Comparison of ENCODE assay signal across 24 mouse cellular contexts in genomic region chr15:30369997-30370396, GRCm38 (mm10).
"Had no signal": no experiment of that assay in that cellular context is flagged by ENCODE, and none has a peak within 500 bp of the region (broad histone marks: within the 10 kb centered on the region; RNA-seq: fewer than 3 reads in every experiment).

No protein-coding gene starts in this region.

- H3K36me3 ChIP-seq: limb, embryonic 10.5 days; limb, embryonic 13.5 days; liver, embryonic 12.5 days; liver, embryonic 15.5 days; lung, embryonic 15.5 days; midbrain, embryonic 12.5 days had no signal

- H3K4me1 ChIP-seq: limb, embryonic 10.5 days; limb, embryonic 13.5 days; liver, embryonic 12.5 days; liver, embryonic 15.5 days; lung, embryonic 15.5 days; megakaryocyte, embryonic 14.5 days had no signal

- H3K27me3 ChIP-seq: limb, embryonic 13.5 days; liver, embryonic 12.5 days; liver, embryonic 15.5 days; lung, embryonic 15.5 days; megakaryocyte, embryonic 14.5 days; midbrain, embryonic 12.5 days had no signal

- H3K4me2 ChIP-seq: limb, embryonic 13.5 days; liver, embryonic 12.5 days; liver, embryonic 15.5 days; lung, embryonic 15.5 days; midbrain, embryonic 12.5 days had no signal

- H3K9ac ChIP-seq: limb, embryonic 13.5 days; liver, embryonic 12.5 days; liver, embryonic 15.5 days; lung, embryonic 15.5 days had no signal

- ATAC-seq: intestine, embryonic 16.5 days; liver, embryonic 12.5 days had no signal

- DNase-seq: kidney, adult 18-20 months; kidney, adult 9 months; kidney, postnatal 25 days; layer of hippocampus, adult 9-11 months; liver; lung, adult 18-20 months; lung, postnatal 10 days; lung, postnatal 36 days; right cerebral cortex, adult 18-20 months; right cerebral cortex, postnatal 14 days; right cerebral cortex, postnatal 4 days; thymus, adult 2 months; thymus, postnatal 25 days had no signal

- H3K9me3 ChIP-seq: limb, embryonic 10.5 days; limb, embryonic 13.5 days; liver, embryonic 12.5 days; liver, embryonic 15.5 days; lung, embryonic 15.5 days; midbrain, embryonic 12.5 days had no signal

- H3K4me3 ChIP-seq: layer of hippocampus, adult 2 months; limb, embryonic 10.5 days; limb, embryonic 13.5 days; liver, embryonic 12.5 days; liver, embryonic 15.5 days; lung, embryonic 15.5 days; megakaryocyte, embryonic 14.5 days; midbrain, embryonic 12.5 days had no signal

- H3K27ac ChIP-seq: kidney, postnatal 0 days; layer of hippocampus, adult 2 months; limb, embryonic 10.5 days; limb, embryonic 13.5 days; liver, embryonic 12.5 days; liver, embryonic 15.5 days; lung, embryonic 15.5 days; midbrain, embryonic 12.5 days; stomach, postnatal 0 days had no signal
